Mouse (Mus musculus) intestine, embryonic 16.5 days (tissue): ENCODE measurements around the gene Mapt. TPM values are rescaled to one million over a fixed set of nuclear protein-coding genes. Genes with fewer than 3 reads are reported as not detected.
A peak's percentile ranks its signal among the peaks of the same experiment; 100 is the strongest.

Experiments
- ATAC-seq: fragments of 200-750 bp; cut with Nextera tagmentation; 2 replicates; pipeline ENCODE4 v1.8.0; 2017; ENCODE audit warnings: moderate TSS enrichment, moderate library complexity
- H3K27ac ChIP-seq: fragments of 300-500 bp; sonication (generic); 2 replicates; pipeline ENCODE4 v1.5.1; 2014; ENCODE audit warnings: mild to moderate bottlenecking, low read length
- H3K27me3 ChIP-seq: fragments of 300-500 bp; sonication (generic); replicated peaks from 2 replicates; pipeline ENCODE4 v1.6.1; 2014; ENCODE audit warnings: low read length, control low read depth, mixed read lengths; ENCODE audit not compliant: control insufficient read depth, insufficient read depth
- H3K36me3 ChIP-seq: fragments of 300-500 bp; sonication (generic); 2 replicates; pipeline ENCODE4 v1.6.1; 2014; ENCODE audit warnings: low read length, control low read depth; ENCODE audit not compliant: control insufficient read depth, insufficient read depth
- H3K4me1 ChIP-seq: fragments of 300-500 bp; sonication (generic); 2 replicates; pipeline ENCODE4 v1.6.1; 2014; ENCODE audit warnings: low read length, control low read depth, mixed read lengths; ENCODE audit not compliant: control insufficient read depth, insufficient read depth
- H3K4me2 ChIP-seq: fragments of 300-500 bp; sonication (generic); 2 replicates; pipeline ENCODE4 v1.6.1; 2014; ENCODE audit warnings: low read depth, low read length, control low read depth
- H3K4me3 ChIP-seq: fragments of 300-500 bp; sonication (generic); 2 replicates; pipeline ENCODE4 v1.5.1; 2014; ENCODE audit warnings: mild to moderate bottlenecking, low read length
- H3K9ac ChIP-seq: fragments of 300-500 bp; sonication (generic); 2 replicates; pipeline ENCODE4 v1.6.1; 2014; ENCODE audit warnings: low read depth, low read length
- H3K9me3 ChIP-seq: fragments of 300-500 bp; sonication (generic); 2 replicates; pipeline ENCODE4 v1.6.1; 2016; ENCODE audit warnings: low read length, control low read depth; ENCODE audit not compliant: control insufficient read depth
- WGBS: fragments of 180-500 bp; shearing (Covaris S2); extraction: QIAGEN DNeasy Blood & Tissue Kit; methylation state at CpG from one replicate; pipeline ENCODE4 v1.1.7; 2014; 5-methylcytosine and 5-hydroxymethylcytosine counted together
- polyA plus RNA-seq: library from polyadenylated mRNA; unstranded; fragments of >200 nt; fragmentation: Nextera tagmentation; extraction: Ambion mirVana; gene quantifications from 2 replicates; pipeline ENCODE4 v1.2.1, GENCODE M21; 2015

Gene Mapt
- polyA plus RNA-seq, 1 experiment from 2014 or later: 15.8 TPM

DNA sequence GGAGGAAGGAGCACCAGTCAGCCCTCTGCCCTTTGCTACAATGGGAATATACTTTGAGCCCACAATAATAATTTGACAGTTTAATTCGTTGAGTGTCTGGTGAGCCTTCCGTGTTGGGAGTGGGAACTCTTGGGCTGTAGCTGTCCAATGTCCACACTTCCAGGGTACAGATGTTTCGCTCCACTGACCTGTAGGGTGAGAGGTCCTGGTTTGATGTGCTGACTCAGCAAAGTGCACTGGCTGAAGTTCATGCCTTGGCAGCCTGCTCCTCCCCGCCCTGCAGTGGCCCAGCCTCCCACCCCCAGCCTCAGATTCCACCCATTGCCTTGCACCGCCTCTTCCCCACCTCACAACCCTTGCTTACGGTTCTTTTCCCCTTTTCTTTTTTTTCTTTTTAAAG, 33.5 kb downstream of the Mapt start:
- H3K36me3 ChIP-seq: no peaks in the 10 kb centered on the region
- WGBS: 78% methylated on average over 6 of the region's 6 CpGs
- H3K4me1 ChIP-seq: peaks cover 4% of the 10 kb centered on the region
- no peak overlapping the region for H3K4me3 ChIP-seq
- no peak overlapping the region for H3K4me2 ChIP-seq
- no peaks in the 10 kb centered on the region for H3K27me3 ChIP-seq
- H3K9ac ChIP-seq: no peak overlapping the region
- no peak overlapping the region for H3K27ac ChIP-seq
- no peak for ATAC-seq
- no peaks in the 10 kb centered on the region for H3K9me3 ChIP-seq

- no peak overlapping the region for H3K4me3 ChIP-seq
- peaks cover 4% of the 10 kb centered on the region for H3K4me1 ChIP-seq
- no peak overlapping the region for H3K27ac ChIP-seq
These were observed 34.5 kb downstream of the Mapt start for GRCm38 (mm10) chr11:104265669-104266068.

GRCm38 (mm10) chr11:104267380-104267779, 36.2 kb downstream of the Mapt start:
- 85% methylated on average over 11 of the region's 11 CpGs for WGBS
- H3K4me3 ChIP-seq: no peak overlapping the region
- peaks cover 4% of the 10 kb centered on the region for H3K4me1 ChIP-seq
- H3K27me3 ChIP-seq: no peaks in the 10 kb centered on the region
- H3K27ac ChIP-seq: no peak overlapping the region
- no peaks in the 10 kb centered on the region for H3K36me3 ChIP-seq
- no peaks in the 10 kb centered on the region for H3K9me3 ChIP-seq
- no peak overlapping the region for H3K9ac ChIP-seq
- H3K4me2 ChIP-seq: no peak overlapping the region
- ATAC-seq: no peak

More at GRCm38 (mm10) chr11:104265669-104266068, 34.5 kb downstream of the Mapt start:
- ATAC-seq: no peak
- Histone ChIP-seq H3K9ac (no peak overlapping the region), H3K4me2 (no peak overlapping the region), H3K36me3 (no peaks in the 10 kb centered on the region), H3K9me3 (no peaks in the 10 kb centered on the region), H3K27me3 (no peaks in the 10 kb centered on the region)

- Histone ChIP-seq H3K27ac (no peak overlapping the region), H3K9me3 (no peaks in the 10 kb centered on the region), H3K36me3 (no peaks in the 10 kb centered on the region), H3K4me1 (peaks cover 4% of the 10 kb centered on the region), H3K4me2 (no peak overlapping the region), H3K9ac (no peak overlapping the region), H3K4me3 (no peak overlapping the region), H3K27me3 (no peaks in the 10 kb centered on the region)
- 49% methylated on average over 9 of the region's 9 CpGs for WGBS
- peak; percentile 68 for ATAC-seq
These were observed 38.2 kb downstream of the Mapt start for GRCm38 (mm10) chr11:104269385-104269822.

DNA sequence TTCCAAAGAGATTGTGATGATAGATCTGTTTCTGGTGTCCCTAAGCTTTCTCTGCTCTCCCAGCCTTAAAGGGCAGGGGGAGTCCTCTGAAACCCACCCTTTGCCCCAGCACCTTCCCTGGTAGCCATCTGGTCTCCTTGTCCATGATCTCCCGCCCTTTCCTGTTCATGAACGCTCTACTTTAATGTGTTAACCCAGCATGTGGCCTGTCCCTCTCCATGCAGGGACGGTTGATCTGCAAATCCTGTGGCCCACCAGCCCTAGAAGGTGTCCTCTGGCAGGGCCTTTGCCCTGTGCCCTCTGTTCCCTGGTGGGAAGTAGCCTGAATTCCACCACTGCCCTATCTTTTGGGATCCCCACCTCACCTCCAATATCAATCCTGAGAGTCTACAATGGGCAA, 39.3 kb downstream of the Mapt start:
- Histone ChIP-seq H3K36me3 (no peaks in the 10 kb centered on the region), H3K9ac (no peak overlapping the region), H3K4me3 (no peak overlapping the region), H3K4me1 (peaks cover 4% of the 10 kb centered on the region), H3K27me3 (no peaks in the 10 kb centered on the region), H3K4me2 (no peak overlapping the region), H3K27ac (no peak overlapping the region), H3K9me3 (no peaks in the 10 kb centered on the region)
- WGBS: 78% methylated on average over 3 of the region's 3 CpGs
- ATAC-seq: no peak

- no peak for ATAC-seq
- H3K4me3 ChIP-seq: no peak overlapping the region
- peaks cover 4% of the 10 kb centered on the region for H3K4me1 ChIP-seq
- H3K27ac ChIP-seq: no peak overlapping the region
- 58% methylated on average over 4 of the region's 4 CpGs for WGBS
- H3K9me3 ChIP-seq: no peaks in the 10 kb centered on the region
- H3K36me3 ChIP-seq: no peaks in the 10 kb centered on the region
- no peaks in the 10 kb centered on the region for H3K27me3 ChIP-seq
- H3K9ac ChIP-seq: no peak overlapping the region
- no peak overlapping the region for H3K4me2 ChIP-seq
These were observed 39.7 kb downstream of the Mapt start for GRCm38 (mm10) chr11:104270876-104271275.

DNA sequence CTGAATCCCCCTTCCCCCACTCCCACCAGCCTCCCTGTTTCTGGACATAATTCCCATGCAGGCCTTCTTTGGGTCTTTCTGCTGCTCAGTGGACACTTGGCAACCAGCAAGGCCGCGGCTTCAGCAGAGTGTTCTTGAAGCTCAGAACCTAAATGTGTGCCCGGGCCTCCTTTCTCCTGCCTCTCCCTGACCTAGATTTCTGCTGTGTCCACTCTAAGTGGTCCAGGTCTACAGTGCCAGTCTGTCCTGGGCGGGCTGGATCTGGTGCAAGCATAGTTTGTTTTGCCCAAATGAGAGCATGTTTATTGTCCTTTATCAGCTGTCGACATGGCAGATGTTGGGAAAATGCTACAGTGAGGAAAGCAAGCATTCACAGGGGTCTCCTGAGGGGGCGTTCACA, 40.7 kb downstream of the Mapt start:
- H3K4me2 ChIP-seq: no peak overlapping the region
- H3K27me3 ChIP-seq: no peaks in the 10 kb centered on the region
- no peaks in the 10 kb centered on the region for H3K9me3 ChIP-seq
- H3K27ac ChIP-seq: no peak overlapping the region
- H3K4me1 ChIP-seq: peaks cover 4% of the 10 kb centered on the region
- no peak overlapping the region for H3K9ac ChIP-seq
- no peak for ATAC-seq
- no peaks in the 10 kb centered on the region for H3K36me3 ChIP-seq
- WGBS: 79% methylated on average over 6 of the region's 6 CpGs
- H3K4me3 ChIP-seq: no peak overlapping the region

DNA sequence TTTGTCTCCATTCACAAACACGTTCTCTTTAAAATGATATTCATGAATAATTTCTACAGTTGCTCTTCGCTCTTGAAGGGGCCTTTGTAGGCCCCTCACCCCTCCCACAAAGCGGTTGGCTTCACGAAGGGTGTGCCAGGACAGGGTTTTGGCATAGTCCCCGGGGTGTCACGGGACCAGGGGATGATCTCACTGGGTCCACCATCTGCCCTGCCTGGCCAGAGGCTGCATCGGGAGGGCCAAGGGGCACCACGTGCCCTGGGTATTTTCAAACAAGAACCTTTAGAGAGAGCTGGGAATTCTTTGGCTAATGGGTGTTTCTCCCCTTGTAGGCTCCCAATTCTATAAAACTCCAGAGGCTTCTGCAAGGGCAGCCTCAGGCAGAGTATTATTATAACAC, 41.2 kb downstream of the Mapt start:
- H3K27me3 ChIP-seq: no peaks in the 10 kb centered on the region
- 79% methylated on average over 8 of the region's 8 CpGs for WGBS
- no peaks in the 10 kb centered on the region for H3K9me3 ChIP-seq
- H3K9ac ChIP-seq: no peak overlapping the region
- H3K27ac ChIP-seq: no peak overlapping the region
- no peak for ATAC-seq
- peaks cover 4% of the 10 kb centered on the region for H3K4me1 ChIP-seq
- no peaks in the 10 kb centered on the region for H3K36me3 ChIP-seq
- no peak overlapping the region for H3K4me2 ChIP-seq
- H3K4me3 ChIP-seq: no peak overlapping the region

GRCm38 (mm10) chr11:104275765-104276164, 44.6 kb downstream of the Mapt start:
- Histone ChIP-seq H3K27me3 (no peaks in the 10 kb centered on the region), H3K4me1 (peaks cover 4% of the 10 kb centered on the region; the same call in 1 of the 2 replicates), H3K27ac (no peak overlapping the region), H3K9me3 (no peaks in the 10 kb centered on the region), H3K9ac (no peak overlapping the region), H3K4me3 (no peak overlapping the region), H3K36me3 (no peaks in the 10 kb centered on the region), H3K4me2 (no peak overlapping the region)
- ATAC-seq: no peak
- WGBS: 81% methylated on average over 7 of the region's 7 CpGs

- Histone ChIP-seq H3K9me3 (no peaks in the 10 kb centered on the region), H3K4me2 (peak overlapping the region; percentile 45), H3K4me1 (peaks cover 4% of the 10 kb centered on the region; the same call in 1 of the 2 replicates), H3K27ac (no peak overlapping the region), H3K36me3 (no peaks in the 10 kb centered on the region), H3K4me3 (no peak overlapping the region; the same call in 1 of the 2 replicates), H3K9ac (no peak overlapping the region), H3K27me3 (no peaks in the 10 kb centered on the region)
- peak; percentile 71 for ATAC-seq
- WGBS: 5% methylated on average over 20 of the region's 20 CpGs
These were observed 47.0 kb downstream of the Mapt start for GRCm38 (mm10) chr11:104278222-104278621.
